Mouse (Mus musculus): ENCODE data around the gene Lilrb4a. TPM values are rescaled to one million over a fixed set of nuclear protein-coding genes. Genes with fewer than 3 reads are reported as not detected.

Lilrb4a gene
- polyA plus RNA-seq (2014; fragmentation: Illumina TruSeq; extraction: RNeasy Lipid Tissue Mini Kit (QIAGEN cat#74804); ENCODE audit: low replicate concordance), result 27.1 TPM

GRCm38 (mm10) chr10:51490691-51491090 lies at the start of gene Lilrb4a:
TSS of gene Lilrb4a (plus strand) at chr10:51490956.

DNA sequence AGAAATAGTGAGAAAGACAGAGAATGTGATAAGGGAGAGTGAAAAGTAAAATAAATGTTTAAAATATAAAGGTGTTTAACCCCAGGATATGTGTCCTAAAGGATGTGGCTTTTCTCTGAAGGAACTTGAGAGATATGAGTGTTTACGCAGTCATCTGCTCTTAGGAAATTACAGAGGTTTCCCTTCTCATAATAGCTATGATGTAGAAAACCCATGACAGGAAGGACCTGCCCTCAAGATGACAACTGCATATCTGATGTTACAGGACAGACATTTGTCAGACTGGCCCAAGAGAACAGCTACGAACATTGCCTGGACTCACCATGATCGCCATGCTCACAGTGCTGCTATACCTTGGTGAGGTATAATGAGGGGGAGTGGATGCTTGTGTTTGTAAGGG lies 10.4 kb upstream of the Lilrb4a start, which contains the start of the genes Gm49339 and Lilr4b:
Gm49339 (plus strand) TSS at position 216 of the 400 bp plus-strand sequence.
Lilr4b (plus strand) TSS at position 236 of the 400 bp plus-strand sequence.

Other genes starting within 250 kb of the Lilrb4a start
- gene Gm49339, start 10.3 kb upstream of the Lilrb4a start, polyA plus RNA-seq (2014; fragmentation: Illumina TruSeq; extraction: RNeasy Lipid Tissue Mini Kit (QIAGEN cat#74804); ENCODE audit: low replicate concordance), result not detected
- 9.5 TPM for gene Lilr4b, start 10.3 kb upstream of the Lilrb4a start, polyA plus RNA-seq (2014; fragmentation: Illumina TruSeq; extraction: RNeasy Lipid Tissue Mini Kit (QIAGEN cat#74804); ENCODE audit: low replicate concordance)
- not detected for gene Fam162b, start 99.6 kb downstream of the Lilrb4a start, polyA plus RNA-seq (2014; fragmentation: Illumina TruSeq; extraction: RNeasy Lipid Tissue Mini Kit (QIAGEN cat#74804); ENCODE audit: low replicate concordance)
- gene Gprc6a, start 140.5 kb downstream of the Lilrb4a start, polyA plus RNA-seq (2014; fragmentation: Illumina TruSeq; extraction: RNeasy Lipid Tissue Mini Kit (QIAGEN cat#74804); ENCODE audit: low replicate concordance), result not detected
- 4.2 TPM for gene Rfx6, start 186.8 kb downstream of the Lilrb4a start, polyA plus RNA-seq (2014; fragmentation: Illumina TruSeq; extraction: RNeasy Lipid Tissue Mini Kit (QIAGEN cat#74804); ENCODE audit: low replicate concordance)

All from small intestine, adult 10 weeks (tissue).